Mouse (Mus musculus): Measurements from ENCODE around the gene Wdtc1. TPM values are rescaled to one million over a fixed set of nuclear protein-coding genes. Genes with fewer than 3 reads are reported as not detected.

The Wdtc1 gene
- total and polyA plus RNA-seq, 3 experiments: 2.8 to 10.8 (median 9.6) TPM

DNA sequence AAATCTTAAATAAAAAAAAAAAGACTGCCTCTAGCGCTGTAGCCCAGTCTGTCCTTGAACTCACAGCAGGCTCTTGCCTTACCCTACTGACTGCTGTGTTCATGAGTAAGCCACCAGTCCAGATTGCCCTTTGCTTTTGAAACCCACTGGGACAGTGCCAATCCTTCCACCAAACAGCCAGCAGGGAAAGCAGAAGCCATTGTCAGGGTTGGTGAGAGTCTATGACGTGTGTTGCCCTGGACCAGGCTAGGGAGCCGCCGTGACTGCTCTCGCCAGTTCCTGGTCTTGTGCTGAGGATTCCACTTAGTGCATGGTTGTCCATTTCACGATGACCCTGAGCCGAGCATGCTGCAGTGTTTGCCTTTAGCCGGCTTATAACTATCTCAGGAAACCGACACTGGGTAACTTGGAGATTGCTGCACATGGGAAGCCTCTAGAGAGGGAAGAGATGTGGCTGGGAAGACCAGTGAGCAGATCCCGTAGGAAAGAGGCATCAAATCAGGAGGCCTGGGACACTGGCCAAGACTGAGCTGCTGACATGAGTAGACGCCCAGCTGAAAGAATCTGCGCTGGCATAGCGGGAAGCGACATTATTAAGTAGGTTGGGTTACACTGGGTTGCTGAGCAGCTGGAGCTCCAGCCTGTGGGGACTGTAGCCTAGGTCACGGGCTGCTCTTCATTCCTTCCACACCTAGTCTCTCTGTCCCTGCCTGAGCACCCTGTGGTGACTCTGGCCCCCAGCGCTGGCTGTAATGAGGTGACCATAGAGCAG, 35.7 kb upstream of the Wdtc1 start:
- DNase-seq (ENCODE audit: extremely low read depth): no peak
- Histone ChIP-seq H3K4me2 (ENCODE audit: insufficient read depth, low read depth, poor library complexity, severe bottlenecking) (no peak overlapping the region), H3K9me3 (replicated peaks; ENCODE audit: low read length) (no peaks in the 10 kb centered on the region), H3K9ac (ENCODE audit: insufficient read depth, low read depth) (no peak overlapping the region), H3K4me3 (replicated peaks in 1 of 3; ENCODE audit: low read depth in 2 of 3, low read length in 2 of 3, poor library complexity in 1 of 3) (no peak overlapping the region), H3K4me1 (ENCODE audit: control insufficient read depth in 1 of 2, insufficient read depth in 2 of 2) (peaks cover 6 to 14% of the 10 kb centered on the region in 2 experiments; a peak in 3 of 4 replicates), H3K27me3 (replicated peaks) (no peaks in the 10 kb centered on the region), H3K79me2 (replicated peaks; ENCODE audit: control insufficient read depth, extremely low read depth, insufficient read depth, poor library complexity, severe bottlenecking) (peaks cover 2% of the 10 kb centered on the region; the same call in 1 of the 2 replicates), H3K27ac (ENCODE audit: insufficient read depth, low read depth) (no peak overlapping the region), H3K36me3 (replicated peaks in 1 of 2; ENCODE audit: control insufficient read depth in 1 of 2, insufficient read depth in 1 of 2, low read length in 1 of 2) (peaks cover 11 to 73% of the 10 kb centered on the region in 2 experiments)
- TF ChIP-seq MAFK (IDR thresholded peaks at IDR 0.05; ENCODE audit: insufficient replicate concordance, low read length): no peak
- no peak for TF ChIP-seq HCFC1 (IDR thresholded peaks at IDR 0.05; ENCODE audit: low read depth, low read length)
- no peak for TF ChIP-seq TCF12 (IDR thresholded peaks at IDR 0.05; ENCODE audit: low read depth, low read length)
- no peak for TF ChIP-seq PAX5 (IDR thresholded peaks at IDR 0.05; ENCODE audit: low read length)
- no peak for TF ChIP-seq EP300 (IDR thresholded peaks at IDR 0.05; ENCODE audit: low read length)
- dilution Hi-C loops (cut with MboI; ENCODE audit: extremely low pct_ligation_motif_present, extremely low pct_unique_long_range_greater_than_20kb, low sequenced_read_pairs) (no loop called here), in situ Hi-C loops (cut with MboI; ENCODE audit: low pct_ligation_motif_present, low pct_unique_long_range_greater_than_20kb, low sequenced_read_pairs) (no loop called here)

- Histone ChIP-seq H3K9me3 (replicated peaks; ENCODE audit: low read length) (no peaks in the 10 kb centered on the region), H3K36me3 (replicated peaks in 1 of 2; ENCODE audit: control insufficient read depth in 1 of 2, insufficient read depth in 1 of 2, low read length in 1 of 2) (peaks cover 11 to 83% of the 10 kb centered on the region in 2 experiments), H3K4me2 (ENCODE audit: insufficient read depth, low read depth, poor library complexity, severe bottlenecking) (no peak overlapping the region), H3K27me3 (replicated peaks) (no peaks in the 10 kb centered on the region), H3K79me2 (replicated peaks; ENCODE audit: control insufficient read depth, extremely low read depth, insufficient read depth, poor library complexity, severe bottlenecking) (peaks cover 6% of the 10 kb centered on the region; the same call in 1 of the 2 replicates), H3K4me1 (ENCODE audit: control insufficient read depth in 1 of 2, insufficient read depth in 2 of 2) (peaks cover 6 to 14% of the 10 kb centered on the region in 2 experiments; a peak in 3 of 4 replicates), H3K9ac (ENCODE audit: insufficient read depth, low read depth) (no peak overlapping the region), H3K4me3 (replicated peaks in 1 of 3; ENCODE audit: low read depth in 2 of 3, low read length in 2 of 3, poor library complexity in 1 of 3) (no peak overlapping the region), H3K27ac (ENCODE audit: insufficient read depth, low read depth) (no peak overlapping the region)
- dilution Hi-C loops (cut with MboI; ENCODE audit: extremely low pct_ligation_motif_present, extremely low pct_unique_long_range_greater_than_20kb, low sequenced_read_pairs) (no loop called here), in situ Hi-C loops (cut with MboI; ENCODE audit: low pct_ligation_motif_present, low pct_unique_long_range_greater_than_20kb, low sequenced_read_pairs) (no loop called here)
- TF ChIP-seq ZMIZ1 (IDR thresholded peaks at IDR 0.05; ENCODE audit: low read depth, low read length) (no peak), TCF12 (IDR thresholded peaks at IDR 0.05; ENCODE audit: low read depth, low read length) (no peak), GABPA (IDR thresholded peaks at IDR 0.05; ENCODE audit: insufficient replicate concordance, low read depth, low read length) (no peak), CHD2 (IDR thresholded peaks at IDR 0.05; ENCODE audit: low read length) (no peak), E2F4 (IDR thresholded peaks at IDR 0.05; ENCODE audit: insufficient replicate concordance, low read depth, low read length) (no peak), POLR2AphosphoS2 (IDR thresholded peaks at IDR 0.05; ENCODE audit: low read depth, low read length) (no peak), BHLHE40 (IDR thresholded peaks at IDR 0.05; ENCODE audit: low read depth, low read length) (no peak), NELFE (IDR thresholded peaks at IDR 0.05; ENCODE audit: low read depth, low read length) (no peak), ZC3H11A (IDR thresholded peaks at IDR 0.05; ENCODE audit: low read depth, low read length) (no peak)
- DNase-seq (ENCODE audit: extremely low read depth): no peak
Measured at GRCm38 (mm10) chr4:133387053-133387452, 33.8 kb upstream of the Wdtc1 start.
